Mouse (Mus musculus) kidney, embryonic 14.5 days (tissue): ENCODE data around the gene Calm3. TPM values are rescaled to one million over a fixed set of nuclear protein-coding genes. Genes with fewer than 3 reads are reported as not detected.
A peak's percentile ranks its signal among the peaks of the same experiment; 100 is the strongest.

ENCODE experiments used
- ATAC-seq: fragments of 200-750 bp; cut with Nextera tagmentation; 2 replicates; pipeline ENCODE4 v1.8.0; 2017; ENCODE audit warnings: moderate number of reproducible peaks, mild to moderate bottlenecking, moderate TSS enrichment, moderate library complexity; ENCODE audit not compliant: low FRiP score, low TSS enrichment
- H3K27ac ChIP-seq: fragments of 300-500 bp; sonication (generic); 2 replicates; pipeline ENCODE4 v1.5.1; 2014; ENCODE audit warnings: low read depth, mild to moderate bottlenecking, low read length, moderate library complexity, mixed read lengths
- H3K27me3 ChIP-seq: fragments of 300-500 bp; sonication (generic); 2 replicates; pipeline ENCODE4 v1.6.1; 2014; ENCODE audit warnings: mild to moderate bottlenecking, low read length; ENCODE audit not compliant: control insufficient read depth, insufficient read depth
- H3K36me3 ChIP-seq: fragments of 300-500 bp; sonication (generic); 2 replicates; pipeline ENCODE4 v1.6.1; 2014; ENCODE audit warnings: low read length, mixed read lengths; ENCODE audit not compliant: control insufficient read depth, insufficient read depth
- H3K4me1 ChIP-seq: fragments of 300-500 bp; sonication (generic); 2 replicates; pipeline ENCODE4 v1.6.1; 2014; ENCODE audit warnings: low read length, mixed read lengths; ENCODE audit not compliant: control insufficient read depth, insufficient read depth
- H3K4me2 ChIP-seq: fragments of 300-500 bp; sonication (generic); replicated peaks from 2 replicates; pipeline ENCODE4 v1.6.1; 2014; ENCODE audit warnings: low read depth, mild to moderate bottlenecking, low read length
- H3K4me3 ChIP-seq: fragments of 300-500 bp; sonication (generic); 2 replicates; pipeline ENCODE4 v1.5.1; 2014; ENCODE audit warnings: mild to moderate bottlenecking, low read length
- H3K9ac ChIP-seq: fragments of 300-500 bp; sonication (generic); 2 replicates; pipeline ENCODE4 v1.6.1; 2014; ENCODE audit warnings: low read depth, mild to moderate bottlenecking, low read length, moderate library complexity
- H3K9me3 ChIP-seq: fragments of 300-500 bp; sonication (generic); 2 replicates; pipeline ENCODE4 v1.6.1; 2016; ENCODE audit warnings: low read length; ENCODE audit not compliant: control insufficient read depth
- WGBS: fragments of 180-500 bp; shearing (Covaris S2); extraction: QIAGEN DNeasy Blood & Tissue Kit; methylation state at CpG from one replicate; pipeline ENCODE4 v1.1.7; 2014; 5-methylcytosine and 5-hydroxymethylcytosine counted together
- polyA plus RNA-seq: library from polyadenylated mRNA; unstranded; fragments of >200 nt; fragmentation: Nextera tagmentation; extraction: Ambion mirVana; gene quantifications from 2 replicates; pipeline ENCODE4 v1.2.1, GENCODE M21; 2014

Calm3 gene
- polyA plus RNA-seq, 1 experiment from 2014 or later: 156 TPM

- Histone ChIP-seq H3K27ac (no peak overlapping the region), H3K4me3 (peak overlapping the region; percentile 24), H3K4me2 (no peak overlapping the region), H3K36me3 (peaks cover 24% of the 10 kb centered on the region), H3K9me3 (peaks cover 13% of the 10 kb centered on the region), H3K9ac (no peak overlapping the region), H3K4me1 (peaks cover 4% of the 10 kb centered on the region; the same call in 1 of the 2 replicates), H3K27me3 (peaks cover 10% of the 10 kb centered on the region)
- 50% methylated on average over 54 of the region's 59 CpGs for WGBS
- ATAC-seq: no peak
Measured at GRCm38 (mm10) chr7:16885905-16886304, 38.0 kb downstream of the Calm3 start.

- Histone ChIP-seq H3K27me3 (peaks cover 10% of the 10 kb centered on the region), H3K4me3 (peak overlapping the region; percentile 24), H3K4me2 (peak overlapping the region; percentile 32), H3K4me1 (peaks cover 4% of the 10 kb centered on the region), H3K9ac (peak overlapping the region; percentile 28), H3K9me3 (peaks cover 13% of the 10 kb centered on the region), H3K36me3 (peaks cover 24% of the 10 kb centered on the region), H3K27ac (no peak overlapping the region)
- WGBS: 21% methylated on average over 62 of the region's 95 CpGs
- ATAC-seq: 0 out of 2 replicates have a peak, but pooled peaks have one; percentile 14
Measured at GRCm38 (mm10) chr7:16885271-16885776, 38.6 kb downstream of the Calm3 start.

DNA sequence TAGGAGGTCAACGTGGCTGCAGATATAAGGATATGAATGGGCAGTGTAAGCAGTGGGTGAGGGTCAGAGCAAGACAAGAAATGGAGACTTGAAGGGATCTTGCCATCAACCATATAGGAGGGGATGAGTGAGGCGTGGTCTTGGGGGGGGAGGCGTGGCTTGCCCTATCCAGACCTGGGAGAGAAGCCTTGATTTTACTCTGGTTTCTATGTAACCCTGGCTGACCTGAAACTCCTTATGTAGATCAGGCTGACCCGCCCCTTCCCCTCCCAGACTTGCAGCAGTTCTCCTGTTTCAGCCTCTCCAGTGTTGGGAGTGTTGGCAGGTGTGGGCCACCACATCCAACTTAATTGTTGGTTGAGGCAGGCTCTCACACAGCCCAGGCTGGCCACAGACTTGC lies 39.6 kb downstream of the Calm3 start:
- ATAC-seq: no peak
- Histone ChIP-seq H3K9ac (no peak overlapping the region), H3K27me3 (peaks cover 10% of the 10 kb centered on the region), H3K9me3 (peaks cover 13% of the 10 kb centered on the region), H3K4me1 (peaks cover 6% of the 10 kb centered on the region), H3K27ac (no peak overlapping the region), H3K4me2 (no peak overlapping the region), H3K36me3 (peaks cover 24% of the 10 kb centered on the region), H3K4me3 (no peak overlapping the region)
- 68% methylated on average over 4 of the region's 4 CpGs for WGBS

DNA sequence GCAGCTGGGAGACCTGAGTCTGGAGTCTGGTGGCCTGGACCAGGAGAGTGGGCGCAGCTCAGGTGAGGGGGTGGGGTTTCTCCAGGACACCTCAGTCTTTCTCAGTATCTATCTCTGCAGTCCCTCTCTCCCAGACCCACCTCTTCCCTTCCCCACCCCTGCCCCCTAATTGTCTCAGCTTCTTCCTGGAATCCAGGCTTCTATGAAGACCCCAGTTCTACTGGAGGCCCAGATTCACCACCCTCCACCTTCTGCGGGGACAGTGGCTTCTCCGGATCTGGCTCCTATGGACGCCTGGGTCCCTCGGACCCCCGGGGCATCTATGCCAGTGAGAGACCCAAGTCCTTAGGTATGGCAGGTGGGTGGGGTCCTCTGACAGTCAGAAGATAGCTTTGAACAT lies 40.8 kb downstream of the Calm3 start:
- ATAC-seq: no peak
- H3K9ac ChIP-seq: no peak overlapping the region
- H3K27me3 ChIP-seq: peaks cover 10% of the 10 kb centered on the region
- no peak overlapping the region for H3K4me2 ChIP-seq
- no peak overlapping the region for H3K4me3 ChIP-seq
- 95% methylated on average over 6 of the region's 6 CpGs for WGBS
- no peak overlapping the region for H3K27ac ChIP-seq
- peaks cover 13% of the 10 kb centered on the region for H3K9me3 ChIP-seq
- H3K4me1 ChIP-seq: peaks cover 6% of the 10 kb centered on the region
- H3K36me3 ChIP-seq: peaks cover 24% of the 10 kb centered on the region

DNA sequence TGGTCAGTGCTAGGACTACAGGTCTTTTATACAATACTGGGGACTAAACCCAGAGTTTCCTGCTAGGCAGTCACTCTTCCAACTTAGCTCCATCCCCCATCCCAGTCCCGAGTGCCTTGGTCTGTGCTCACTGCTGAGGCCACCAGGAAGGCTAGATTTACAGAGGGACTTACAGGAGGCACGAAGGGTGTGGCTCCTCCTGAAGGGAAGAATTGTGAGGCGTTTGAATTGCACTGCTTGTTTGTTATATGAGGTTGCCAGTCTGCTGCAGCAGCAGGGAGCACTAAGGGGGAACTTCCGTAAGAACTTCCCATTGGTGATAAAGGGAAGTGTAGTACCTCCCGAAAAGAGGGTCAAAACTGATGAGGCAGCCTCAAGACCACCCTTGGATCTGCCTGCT lies 43.3 kb downstream of the Calm3 start:
- Histone ChIP-seq H3K27ac (no peak overlapping the region), H3K4me2 (no peak overlapping the region), H3K4me3 (no peak overlapping the region), H3K27me3 (peaks cover 6% of the 10 kb centered on the region; the same call in 1 of the 2 replicates), H3K4me1 (peaks cover 6% of the 10 kb centered on the region), H3K9me3 (peaks cover 7% of the 10 kb centered on the region), H3K36me3 (peaks cover 15% of the 10 kb centered on the region; the same call in 1 of the 2 replicates), H3K9ac (no peak overlapping the region)
- no peak for ATAC-seq
- 30% methylated on average over 5 of the region's 5 CpGs for WGBS

DNA sequence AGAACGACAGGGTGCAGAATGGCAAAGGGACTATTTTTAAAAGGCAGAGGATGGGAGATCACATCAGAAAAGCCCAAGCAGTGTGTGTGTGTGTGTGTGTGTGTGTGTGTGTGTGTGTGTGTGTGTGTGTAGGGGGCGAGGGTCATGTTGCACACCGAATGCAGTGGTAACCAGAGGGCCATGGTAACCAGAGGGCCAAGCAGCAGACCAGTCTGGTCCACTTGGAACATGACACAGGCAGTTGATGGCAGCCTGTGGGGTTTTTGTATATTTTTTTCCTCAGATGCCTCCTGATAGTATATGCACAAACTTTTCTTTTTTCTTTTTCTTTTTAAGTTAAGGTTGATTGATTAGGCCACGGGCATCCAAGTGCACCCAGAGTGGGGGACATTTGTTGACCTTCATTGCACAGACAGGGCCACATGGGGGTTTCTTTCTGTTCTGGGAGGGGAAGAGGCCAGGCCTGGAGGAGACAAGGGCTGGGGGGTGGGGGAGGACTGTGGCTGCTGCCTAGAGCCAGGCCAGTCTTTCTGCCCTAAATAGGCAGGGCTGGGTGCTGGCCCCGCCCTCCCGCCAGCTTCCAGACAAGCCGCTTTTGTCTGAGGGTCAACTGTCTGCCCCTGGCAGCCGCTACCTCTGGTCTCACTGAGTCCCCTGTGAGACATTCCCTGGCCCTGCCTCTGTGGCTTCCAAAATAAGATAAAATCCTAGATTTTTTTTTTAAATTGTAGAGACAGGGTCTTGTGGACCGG lies 43.9 kb downstream of the Calm3 start:
- ATAC-seq: 0 out of 2 replicates have a peak, but pooled peaks have one; percentile 10

GRCm38 (mm10) chr7:16877717-16878116 lies 46.2 kb downstream of the Calm3 start:
- H3K27me3 ChIP-seq: no peaks in the 10 kb centered on the region
- H3K36me3 ChIP-seq: no peaks in the 10 kb centered on the region
- WGBS: 88% methylated on average over 3 of the region's 3 CpGs
- peaks cover 6% of the 10 kb centered on the region for H3K4me1 ChIP-seq
- H3K4me2 ChIP-seq: no peak overlapping the region
- no peak for ATAC-seq
- no peak overlapping the region for H3K27ac ChIP-seq
- no peak overlapping the region for H3K9ac ChIP-seq
- H3K9me3 ChIP-seq: no peaks in the 10 kb centered on the region
- no peak overlapping the region for H3K4me3 ChIP-seq

More for the DNA sequence above, 43.9 kb downstream of the Calm3 start:
- Histone ChIP-seq H3K27ac (peak overlapping the region; percentile 38; the same call in 1 of the 2 replicates), H3K27me3 (peaks cover under 1% of the 10 kb centered on the region; the same call in 1 of the 2 replicates), H3K4me1 (peaks cover 6% of the 10 kb centered on the region), H3K9me3 (peaks cover under 1% of the 10 kb centered on the region; the same call in 1 of the 2 replicates), H3K36me3 (peaks cover 9% of the 10 kb centered on the region; the same call in 1 of the 2 replicates), H3K4me3 (no peak overlapping the region), H3K4me2 (no peak overlapping the region), H3K9ac (no peak overlapping the region)
- 28% methylated on average over 9 of the region's 9 CpGs for WGBS

DNA sequence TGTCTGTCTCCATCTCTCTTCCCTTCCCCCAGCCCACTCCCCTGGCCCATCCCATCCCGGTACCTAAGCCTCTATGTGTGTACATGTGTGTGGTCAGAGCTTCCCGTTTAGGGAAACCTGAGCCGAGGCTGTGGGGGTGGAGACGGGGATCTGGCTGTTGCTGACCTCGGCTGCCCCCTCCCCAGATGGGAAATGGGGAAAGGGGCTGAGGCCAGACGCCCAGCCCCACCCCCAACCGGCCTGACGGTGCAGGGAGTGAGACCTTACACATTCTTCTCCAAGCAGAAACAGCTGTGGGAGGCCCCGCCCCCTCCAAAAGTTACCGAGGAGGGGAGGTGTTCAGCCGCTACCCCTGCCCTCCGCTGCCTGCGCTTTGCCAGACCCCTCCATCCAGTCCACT lies 47.3 kb downstream of the Calm3 start:
- no peaks in the 10 kb centered on the region for H3K36me3 ChIP-seq
- ATAC-seq: 0 out of 2 replicates have a peak, but pooled peaks have one; percentile 3
- WGBS: 6% methylated on average over 13 of the region's 13 CpGs

DNA sequence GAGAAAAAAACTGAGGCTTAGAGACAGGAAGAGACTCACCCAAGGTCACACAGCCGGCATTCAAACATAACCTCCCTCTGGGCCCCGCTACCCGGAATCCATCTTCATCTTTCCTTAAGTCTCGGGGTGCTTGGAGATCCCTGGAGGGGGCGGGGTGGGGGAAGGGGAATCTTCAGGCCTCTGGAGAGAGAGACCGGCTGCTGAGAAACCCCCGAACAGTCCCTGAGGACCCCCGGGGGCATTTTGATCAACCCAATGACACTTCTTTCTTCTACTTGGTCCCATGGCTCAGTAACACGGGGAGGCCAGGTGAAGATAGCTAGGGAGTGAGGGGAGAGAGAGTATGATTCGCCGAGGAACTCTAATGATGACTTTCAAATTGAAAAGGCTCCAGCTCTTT lies 47.9 kb downstream of the Calm3 start:
- no peak for ATAC-seq
- Histone ChIP-seq H3K4me1 (peaks cover 6% of the 10 kb centered on the region), H3K36me3 (no peaks in the 10 kb centered on the region), H3K9me3 (no peaks in the 10 kb centered on the region), H3K27me3 (no peaks in the 10 kb centered on the region), H3K27ac (peak overlapping the region; percentile 63; the same call in 1 of the 2 replicates), H3K4me2 (peak overlapping the region; percentile 83), H3K4me3 (peak overlapping the region; percentile 74), H3K9ac (peak overlapping the region; percentile 86; the same call in 1 of the 2 replicates)
- 7% methylated on average over 11 of the region's 11 CpGs for WGBS

More for the DNA sequence above, 47.3 kb downstream of the Calm3 start:
- Histone ChIP-seq H3K4me1 (peaks cover 6% of the 10 kb centered on the region), H3K4me3 (peak overlapping the region; percentile 74), H3K9me3 (no peaks in the 10 kb centered on the region), H3K4me2 (peak overlapping the region; percentile 83), H3K27ac (peak overlapping the region; percentile 63; the same call in 1 of the 2 replicates), H3K9ac (peak overlapping the region; percentile 86; the same call in 1 of the 2 replicates), H3K27me3 (no peaks in the 10 kb centered on the region)
